Comparison of ENCODE assay signal across 17 mouse cellular contexts in genomic region chr17:85067331-85067730, GRCm38 (mm10). TPM values are rescaled to one million over a fixed set of nuclear protein-coding genes. Genes with fewer than 3 reads are reported as not detected.
DNase-seq lines count a peak whose midpoint lies in the region; ATAC-seq and TF ChIP-seq lines count a peak whose summit lies in the region.
"Had no signal": no experiment of that assay in that cellular context is flagged by ENCODE, and none has a peak within 500 bp of the region (broad histone marks: within the 10 kb centered on the region; RNA-seq: fewer than 3 reads in every experiment).

No protein-coding gene starts in this region.

- H3K36me3 ChIP-seq in forebrain, postnatal 0 days (ENCODE audit: insufficient read depth) = peaks cover 79% of the 10 kb centered on the region
- H3K36me3 ChIP-seq in forebrain, embryonic 11.5 days (ENCODE audit: control insufficient read depth, insufficient read depth, low read length) = peaks cover 4% of the 10 kb centered on the region; the same call in 1 of the 2 replicates
- H3K36me3 ChIP-seq in stomach, postnatal 0 days (ENCODE audit: control insufficient read depth, insufficient read depth, low read length) = peaks cover 24% of the 10 kb centered on the region

- no peak overlapping the region for H3K27ac ChIP-seq in forebrain, postnatal 0 days (ENCODE audit: low read depth, low read length)
- H3K27ac ChIP-seq in forebrain, embryonic 11.5 days (ENCODE audit: low read depth, low read length) = no peak overlapping the region
- no peak overlapping the region for H3K27ac ChIP-seq in stomach, postnatal 0 days (replicated peaks)
- H3K27ac ChIP-seq: embryonic facial prominence, embryonic 10.5 days; heart, embryonic 13.5 days; hindbrain, embryonic 13.5 days; hindbrain, postnatal 0 days had no signal

- no peak overlapping the region for H3K4me3 ChIP-seq in forebrain, postnatal 0 days (ENCODE audit: low read depth, low read length)
- H3K4me3 ChIP-seq in forebrain, embryonic 11.5 days (ENCODE audit: low read depth, low read length) = no peak overlapping the region
- no peak overlapping the region for H3K4me3 ChIP-seq in stomach, postnatal 0 days (ENCODE audit: low read depth, low read length)
- H3K4me3 ChIP-seq: embryonic facial prominence, embryonic 10.5 days; heart, embryonic 13.5 days; hindbrain, embryonic 13.5 days had no signal

- H3K4me2 ChIP-seq in forebrain, postnatal 0 days (ENCODE audit: low read depth) = no peak overlapping the region
- H3K4me2 ChIP-seq in forebrain, embryonic 11.5 days (ENCODE audit: low read depth, low read length, severe bottlenecking) = no peak overlapping the region
- H3K4me2 ChIP-seq in stomach, postnatal 0 days (replicated peaks; ENCODE audit: low read depth) = no peak overlapping the region
- H3K4me2 ChIP-seq: heart, embryonic 13.5 days; hindbrain, embryonic 13.5 days had no signal

- no peak overlapping the region for H3K9ac ChIP-seq in forebrain, postnatal 0 days
- no peak overlapping the region for H3K9ac ChIP-seq in forebrain, embryonic 11.5 days (ENCODE audit: low read length)
- no peak overlapping the region for H3K9ac ChIP-seq in stomach, postnatal 0 days (ENCODE audit: low read length)
- H3K9ac ChIP-seq: heart, embryonic 13.5 days; hindbrain, embryonic 13.5 days had no signal

- no peaks in the 10 kb centered on the region for H3K4me1 ChIP-seq in forebrain, postnatal 0 days (ENCODE audit: insufficient read depth)
- peaks cover under 1% of the 10 kb centered on the region; the same call in 1 of the 2 replicates for H3K4me1 ChIP-seq in forebrain, embryonic 11.5 days (replicated peaks; ENCODE audit: control insufficient read depth, insufficient read depth, low read length)
- H3K4me1 ChIP-seq in stomach, postnatal 0 days (replicated peaks; ENCODE audit: control insufficient read depth, insufficient read depth) = no peaks in the 10 kb centered on the region

- intact Hi-C loops in left cerebral cortex, postnatal 4 days (cut with DNase I) = no loop called here
- intact Hi-C loops in left cerebral cortex, postnatal 14 days (cut with DNase I) = no loop called here

- no peaks in the 10 kb centered on the region for H3K27me3 ChIP-seq in forebrain, postnatal 0 days (ENCODE audit: insufficient read depth, low read length)
- H3K27me3 ChIP-seq in forebrain, embryonic 11.5 days (ENCODE audit: control insufficient read depth, insufficient read depth, low read length) = no peaks in the 10 kb centered on the region
- H3K27me3 ChIP-seq in stomach, postnatal 0 days (ENCODE audit: control insufficient read depth, insufficient read depth, low read length) = no peaks in the 10 kb centered on the region
- H3K27me3 ChIP-seq: heart, embryonic 13.5 days; hindbrain, embryonic 13.5 days had no signal

- no peak for TF ChIP-seq EP300 in stomach, postnatal 0 days (optimal IDR thresholded peaks at IDR 0.05)

- no peaks in the 10 kb centered on the region for H3K9me3 ChIP-seq in forebrain, postnatal 0 days (ENCODE audit: low read length)
- no peaks in the 10 kb centered on the region for H3K9me3 ChIP-seq in forebrain, embryonic 11.5 days (ENCODE audit: control insufficient read depth, low read length)
- no peaks in the 10 kb centered on the region for H3K9me3 ChIP-seq in stomach, postnatal 0 days (ENCODE audit: control insufficient read depth, low read length)
- H3K9me3 ChIP-seq: embryonic facial prominence, embryonic 10.5 days; heart, embryonic 13.5 days; hindbrain, embryonic 13.5 days had no signal

- no peak for DNase-seq in forebrain, postnatal 0 days
- DNase-seq in forebrain, embryonic 11.5 days (ENCODE audit: low spot score) = no peak
- DNase-seq in layer of hippocampus, adult 11-12 months (ENCODE audit: low spot score) = peak; percentile 41
- no peak for DNase-seq in layer of hippocampus, postnatal 14 days (ENCODE audit: low spot score in 2 of 2)
- DNase-seq in left cerebral cortex, postnatal 4 days = peak; percentile 10
- no peak for DNase-seq in left cerebral cortex, postnatal 14 days (ENCODE audit: low spot score in 2 of 2)
- DNase-seq in stomach, postnatal 0 days (ENCODE audit: low spot score) = no peak
- DNase-seq: adrenal gland, postnatal 10 days; cerebellum, adult 11-12 months; gastrocnemius, postnatal 14 days had no signal

- TF ChIP-seq CTCF in forebrain, postnatal 0 days (IDR thresholded peaks at IDR 0.05; ENCODE audit: low read depth) = no peak
- TF ChIP-seq CTCF in stomach, postnatal 0 days (IDR thresholded peaks at IDR 0.05; ENCODE audit: low read depth) = no peak

- 89% methylated on average over 7 of the region's 7 CpGs for WGBS in forebrain, postnatal 0 days
- WGBS in forebrain, embryonic 11.5 days = 97% methylated on average over 7 of the region's 7 CpGs
- WGBS in stomach, postnatal 0 days = 88% methylated on average over 7 of the region's 7 CpGs

- peak; percentile 29; the same call in 1 of the 2 replicates for ATAC-seq in forebrain, postnatal 0 days
- no peak for ATAC-seq in forebrain, embryonic 11.5 days (replicated peaks; ENCODE audit: low FRiP score)
- ATAC-seq in stomach, postnatal 0 days (ENCODE audit: low FRiP score, low TSS enrichment) = no peak
- ATAC-seq: forebrain, embryonic 14.5 days had no signal

RNA-seq across cellular contexts. Expression of gene Prepl, which starts 22.7 kb away (rescaled TPM):
- 70.4 and 107 TPM in 2 replicates for total RNA-seq in forebrain, postnatal 0 days (2014; rRNA removed)
- 89.4 and 105 TPM in 2 replicates for polyA plus RNA-seq in forebrain, postnatal 0 days (2015; fragmentation: Nextera tagmentation; extraction: Ambion mirVana)
- 45.2 and 46.4 TPM in 2 replicates for polyA plus RNA-seq in forebrain, embryonic 11.5 days (2014; fragmentation: Nextera tagmentation; extraction: Ambion mirVana)
- 100 to 1,000 TPM; 306 to 349 TPM for total RNA-seq in layer of hippocampus, postnatal 14 days (2021)
- total RNA-seq in left cerebral cortex, postnatal 4 days (2021) = 100 to 1,000 TPM; 202 to 216 TPM
- 100 to 1,000 TPM; 331 to 342 TPM for total RNA-seq in left cerebral cortex, postnatal 14 days (2021)
- polyA plus RNA-seq in stomach, postnatal 0 days (2015; fragmentation: Nextera tagmentation; extraction: Ambion mirVana) = 15.5 and 15.7 TPM in 2 replicates

RNA-seq across cellular contexts. Expression of gene Camkmt, which starts 23.0 kb away (rescaled TPM):
- 11.6 and 14.3 TPM in 2 replicates for total RNA-seq in forebrain, postnatal 0 days (2014; rRNA removed)
- polyA plus RNA-seq in forebrain, postnatal 0 days (2015; fragmentation: Nextera tagmentation; extraction: Ambion mirVana) = 13.7 and 16.4 TPM in 2 replicates
- polyA plus RNA-seq in forebrain, embryonic 11.5 days (2014; fragmentation: Nextera tagmentation; extraction: Ambion mirVana) = 14.6 and 15.9 TPM in 2 replicates
- total RNA-seq in layer of hippocampus, postnatal 14 days (2021) = 10 to 100 TPM; 11.8 to 12.7 TPM
- 10 to 100 TPM; 13.1 to 14.6 TPM for total RNA-seq in left cerebral cortex, postnatal 4 days (2021)
- 10 to 100 TPM; 11.0 to 11.6 TPM for total RNA-seq in left cerebral cortex, postnatal 14 days (2021)
- polyA plus RNA-seq in stomach, postnatal 0 days (2015; fragmentation: Nextera tagmentation; extraction: Ambion mirVana) = 8.0 and 8.3 TPM in 2 replicates

RNA-seq across cellular contexts. Expression of gene Slc3a1, which starts 39.2 kb away (rescaled TPM):
- 0.19 and 0.38 TPM in 2 replicates for total RNA-seq in forebrain, postnatal 0 days (2014; rRNA removed)
- 0.08 TPM in 2 replicates for polyA plus RNA-seq in forebrain, postnatal 0 days (2015; fragmentation: Nextera tagmentation; extraction: Ambion mirVana)
- polyA plus RNA-seq in forebrain, embryonic 11.5 days (2014; fragmentation: Nextera tagmentation; extraction: Ambion mirVana) = 0.20 and 0.43 TPM in 2 replicates
- total RNA-seq in layer of hippocampus, postnatal 14 days (2021) = under 1 TPM; 0.17 to 0.37 TPM
- under 1 TPM in 1 of 2 experiments, not detected in 1; 0.32 TPM for total RNA-seq in left cerebral cortex, postnatal 4 days (2021)
- total RNA-seq in left cerebral cortex, postnatal 14 days (2021) = under 1 TPM; 0.34 to 0.51 TPM
- 0.88 and 1.0 TPM in 2 replicates for polyA plus RNA-seq in stomach, postnatal 0 days (2015; fragmentation: Nextera tagmentation; extraction: Ambion mirVana)
- total RNA-seq: gastrocnemius, postnatal 14 days; hematopoietic stem cell, adult 5-6 weeks had no signal
- polyA plus RNA-seq: heart, postnatal 0 days had no signal

Comparison
In these comparisons a context has a peak if more than half of its experiments do, and no peak if none do; other contexts are left out.
1. DNase-seq: peak in layer of hippocampus, adult 11-12 months (single experiment) and left cerebral cortex, postnatal 4 days (single experiment); none in forebrain, postnatal 0 days (single experiment), forebrain, embryonic 11.5 days (single experiment), layer of hippocampus, postnatal 14 days (0 of 2), left cerebral cortex, postnatal 14 days (0 of 2) and stomach, postnatal 0 days (single experiment).